In the genomic region with DNA sequence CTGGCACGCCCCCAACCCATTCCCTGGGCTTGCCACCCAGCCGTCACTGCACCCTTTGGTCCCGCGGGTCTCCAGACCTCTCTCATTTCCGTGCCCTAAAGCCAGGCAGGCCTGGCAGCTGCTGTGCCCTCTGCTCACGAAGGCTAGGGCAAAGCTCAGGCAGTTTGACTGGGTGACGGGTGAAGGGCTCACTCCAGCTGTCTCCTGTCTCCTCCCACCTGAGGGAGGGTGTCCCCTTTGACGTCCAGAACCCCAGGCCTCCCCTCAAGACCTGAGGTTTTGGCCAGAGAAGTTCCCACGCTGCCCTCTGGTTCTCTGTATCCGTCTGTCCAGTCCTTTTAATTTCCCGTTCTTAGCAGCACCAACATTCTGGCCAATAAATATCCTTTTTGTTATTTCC, we compare ENCODE assay signal across 16 mouse cellular contexts. TPM values are rescaled to one million over a fixed set of nuclear protein-coding genes. Genes with fewer than 3 reads are reported as not detected.
A peak's percentile ranks its signal among the peaks of the same experiment; 100 is the strongest.
DNase-seq lines count a peak whose midpoint lies in the region; ATAC-seq and TF ChIP-seq lines count a peak whose summit lies in the region.
"Had no signal": no experiment of that assay in that cellular context is flagged by ENCODE, and none has a peak within 500 bp of the region (broad histone marks: within the 10 kb centered on the region; RNA-seq: fewer than 3 reads in every experiment).

No protein-coding gene starts in this region.

- DNase-seq in gastrocnemius, postnatal 25 days = peak; percentile 5
- no peak for DNase-seq in gastrocnemius, postnatal 10 days
- peak; percentile 77 for DNase-seq in heart, adult 11 months
- DNase-seq in heart, embryonic 10.5 days (ENCODE audit: low spot score) = no peak
- no peak for DNase-seq in hindbrain, embryonic 14.5 days (ENCODE audit: low spot score)
- peak; percentile 53 for DNase-seq in liver, adult 2 months (ENCODE audit: extremely low read depth, low read depth, low spot score)
- DNase-seq: adrenal gland, adult 2 months; adrenal gland, adult 8-10 months had no signal

- H3K79me2 ChIP-seq in liver, adult 2 months (ENCODE audit: control insufficient read depth, insufficient read depth, low read length) = no peaks in the 10 kb centered on the region

- WGBS in heart, embryonic 10.5 days = 87% methylated on average over 11 of the region's 11 CpGs
- 86% methylated on average over 11 of the region's 11 CpGs for WGBS in hindbrain, embryonic 15.5 days
- 91% methylated on average over 11 of the region's 11 CpGs for WGBS in hindbrain, embryonic 14.5 days
- 85% methylated on average over 11 of the region's 11 CpGs for WGBS in liver, adult 2 months
- WGBS in liver, embryonic 12.5 days (ENCODE audit: insufficient replicate concordance) = 83% methylated on average over 11 of the region's 11 CpGs

- no peak overlapping the region for H3K4me3 ChIP-seq in heart, embryonic 10.5 days
- no peak overlapping the region for H3K4me3 ChIP-seq in hindbrain, embryonic 15.5 days
- no peak overlapping the region for H3K4me3 ChIP-seq in hindbrain, embryonic 14.5 days (replicated peaks; ENCODE audit: low read length)
- no peak overlapping the region for H3K4me3 ChIP-seq in liver, adult 2 months (ENCODE audit: insufficient read depth, low read depth, low read length)
- no peak overlapping the region for H3K4me3 ChIP-seq in liver, embryonic 12.5 days

- no peak overlapping the region for H3K9ac ChIP-seq in hindbrain, embryonic 15.5 days
- no peak overlapping the region for H3K9ac ChIP-seq in hindbrain, embryonic 14.5 days
- no peak overlapping the region for H3K9ac ChIP-seq in liver, adult 2 months (ENCODE audit: low read depth, low read length)
- H3K9ac ChIP-seq in liver, embryonic 12.5 days = no peak overlapping the region

- H3K4me2 ChIP-seq in hindbrain, embryonic 15.5 days = no peak overlapping the region
- no peak overlapping the region for H3K4me2 ChIP-seq in hindbrain, embryonic 14.5 days (replicated peaks)
- H3K4me2 ChIP-seq in liver, embryonic 12.5 days = no peak overlapping the region

- ATAC-seq in hindbrain, embryonic 15.5 days (ENCODE audit: low FRiP score, low read depth) = 0 out of 2 replicates have a peak, but pooled peaks have one; percentile 6
- no peak for ATAC-seq in hindbrain, embryonic 14.5 days (ENCODE audit: low FRiP score)
- ATAC-seq in liver, embryonic 12.5 days = no peak
- ATAC-seq: CD4-positive, CD25-positive, alpha-beta regulatory T cell, adult 4 months; Patski had no signal

- no peaks in the 10 kb centered on the region for H3K27me3 ChIP-seq in heart, embryonic 10.5 days (ENCODE audit: insufficient read depth, poor library complexity, severe bottlenecking)
- H3K27me3 ChIP-seq in hindbrain, embryonic 15.5 days = no peaks in the 10 kb centered on the region
- no peaks in the 10 kb centered on the region for H3K27me3 ChIP-seq in hindbrain, embryonic 14.5 days (ENCODE audit: control insufficient read depth, insufficient read depth, low read length)
- H3K27me3 ChIP-seq in liver, adult 2 months (ENCODE audit: control insufficient read depth, insufficient read depth, low read length) = no peaks in the 10 kb centered on the region
- H3K27me3 ChIP-seq in liver, embryonic 12.5 days (replicated peaks) = no peaks in the 10 kb centered on the region
- H3K27me3 ChIP-seq: CH12.LX, Patski had no signal

- peaks cover 71% of the 10 kb centered on the region for H3K36me3 ChIP-seq in heart, embryonic 10.5 days
- H3K36me3 ChIP-seq in hindbrain, embryonic 15.5 days = peaks cover 46% of the 10 kb centered on the region
- peaks cover 66% of the 10 kb centered on the region for H3K36me3 ChIP-seq in hindbrain, embryonic 14.5 days (replicated peaks; ENCODE audit: control insufficient read depth, insufficient read depth)
- peaks cover 1% of the 10 kb centered on the region; the same call in 1 of the 2 replicates for H3K36me3 ChIP-seq in liver, adult 2 months (ENCODE audit: control insufficient read depth, insufficient read depth, low read length)
- peaks cover 69% of the 10 kb centered on the region for H3K36me3 ChIP-seq in liver, embryonic 12.5 days

- TF ChIP-seq CTCF in liver, adult 2 months (IDR thresholded peaks at IDR 0.05; ENCODE audit: low read depth, low read length) = no peak

- H3K27ac ChIP-seq in heart, embryonic 10.5 days = no peak overlapping the region
- no peak overlapping the region for H3K27ac ChIP-seq in hindbrain, embryonic 15.5 days (replicated peaks)
- no peak overlapping the region for H3K27ac ChIP-seq in hindbrain, embryonic 14.5 days
- no peak overlapping the region for H3K27ac ChIP-seq in liver, adult 2 months (replicated peaks; ENCODE audit: insufficient read depth, low read depth, low read length)
- H3K27ac ChIP-seq in liver, embryonic 12.5 days = no peak overlapping the region

- TF ChIP-seq POLR2A in liver, adult 2 months (IDR thresholded peaks at IDR 0.05; ENCODE audit: extremely low read depth, insufficient read depth, low read length) = no peak

- H3K9me3 ChIP-seq in heart, embryonic 10.5 days = no peaks in the 10 kb centered on the region
- H3K9me3 ChIP-seq in hindbrain, embryonic 15.5 days = no peaks in the 10 kb centered on the region
- H3K9me3 ChIP-seq in hindbrain, embryonic 14.5 days (ENCODE audit: control insufficient read depth, low read length) = no peaks in the 10 kb centered on the region
- no peaks in the 10 kb centered on the region for H3K9me3 ChIP-seq in liver, embryonic 12.5 days (replicated peaks)
- H3K9me3 ChIP-seq: G1E had no signal

- H3K4me1 ChIP-seq in heart, embryonic 10.5 days = peaks cover 20% of the 10 kb centered on the region
- H3K4me1 ChIP-seq in hindbrain, embryonic 15.5 days (replicated peaks) = 0 out of 2 replicates have a peak, but pooled peaks cover 4% of the 10 kb centered on the region
- H3K4me1 ChIP-seq in hindbrain, embryonic 14.5 days (replicated peaks; ENCODE audit: control insufficient read depth, insufficient read depth, low read length) = no peaks in the 10 kb centered on the region
- H3K4me1 ChIP-seq in liver, adult 2 months (ENCODE audit: control insufficient read depth, insufficient read depth, low read length) = no peaks in the 10 kb centered on the region
- H3K4me1 ChIP-seq in liver, embryonic 12.5 days = peaks cover 7% of the 10 kb centered on the region; the same call in 1 of the 2 replicates

RNA-seq across cellular contexts. Expression of a gene that starts 18.7 kb away (rescaled TPM):
- under 1 TPM in 1 of 2 experiments, not detected in 1; 0.13 TPM for total RNA-seq in gastrocnemius, postnatal 25 days (2021)
- under 1 TPM in 1 of 2 experiments, not detected in 1; 0.12 TPM for total RNA-seq in gastrocnemius, postnatal 10 days (2021)
- 0.04 and 0.10 TPM in 2 replicates for polyA plus RNA-seq in heart, embryonic 10.5 days (2016; fragmentation: Nextera tagmentation; extraction: Ambion mirVana)
- polyA plus RNA-seq in hindbrain, embryonic 15.5 days (2015; fragmentation: Nextera tagmentation; extraction: Ambion mirVana) = 0.18 and 0.24 TPM in 2 replicates
- polyA plus RNA-seq in hindbrain, embryonic 14.5 days (2014; fragmentation: Nextera tagmentation; extraction: Ambion mirVana) = 0.21 and 0.41 TPM in 2 replicates
- under 0.01 and 0.07 TPM in 2 replicates for total RNA-seq in liver, adult 2 months (2014; rRNA removed)
- 0.02 TPM in 1 of 2 replicates, not detected in the other for polyA plus RNA-seq in liver, adult 2 months (2012; rRNA removed)
- 0.04 and 0.06 TPM in 2 replicates for polyA plus RNA-seq in liver, embryonic 12.5 days (2016; fragmentation: Nextera tagmentation; extraction: Ambion mirVana)
- total RNA-seq: MEL had no signal
- polyA plus RNA-seq: activated CD4-positive, CD25-positive, alpha-beta regulatory T cell, adult 4 months; G1E had no signal

RNA-seq across cellular contexts. Expression of a gene that starts 32.0 kb away (rescaled TPM):
- 10 to 100 TPM in 1 of 2 experiments, 1 to 10 TPM in 1; 9.9 to 10.5 TPM for total RNA-seq in gastrocnemius, postnatal 25 days (2021)
- total RNA-seq in gastrocnemius, postnatal 10 days (2021) = 10 to 100 TPM; 18.0 to 18.8 TPM
- polyA plus RNA-seq in heart, embryonic 10.5 days (2016; fragmentation: Nextera tagmentation; extraction: Ambion mirVana) = 20.7 and 35.9 TPM in 2 replicates
- polyA plus RNA-seq in hindbrain, embryonic 15.5 days (2015; fragmentation: Nextera tagmentation; extraction: Ambion mirVana) = 33.6 and 36.7 TPM in 2 replicates
- polyA plus RNA-seq in hindbrain, embryonic 14.5 days (2014; fragmentation: Nextera tagmentation; extraction: Ambion mirVana) = 29.0 and 33.6 TPM in 2 replicates
- 0.83 and 0.87 TPM in 2 replicates for total RNA-seq in liver, adult 2 months (2014; rRNA removed)
- 5.7 and 6.2 TPM in 2 replicates for polyA plus RNA-seq in liver, adult 2 months (2012; rRNA removed)
- polyA plus RNA-seq in liver, embryonic 12.5 days (2016; fragmentation: Nextera tagmentation; extraction: Ambion mirVana) = 12.1 and 12.6 TPM in 2 replicates

Comparison
In these comparisons a context has a peak if more than half of its experiments do, and no peak if none do; other contexts are left out.
1. DNase-seq: peak in gastrocnemius, postnatal 25 days (single experiment), heart, adult 11 months (single experiment) and liver, adult 2 months (single experiment); none in gastrocnemius, postnatal 10 days (single experiment), heart, embryonic 10.5 days (single experiment) and hindbrain, embryonic 14.5 days (single experiment).